In genomic region chr11:52388150-52388549, GRCm38 (mm10) we compare ENCODE assay signal across 15 mouse cellular contexts.
"Had no signal": no experiment of that assay in that cellular context is flagged by ENCODE, and none has a peak within 500 bp of the region (broad histone marks: within the 10 kb centered on the region; RNA-seq: fewer than 3 reads in every experiment).

No protein-coding gene starts in this region.

- H3K27ac ChIP-seq: liver, embryonic 14.5 days; macrophage; midbrain, embryonic 13.5 days; midbrain, embryonic 15.5 days; neural tube, embryonic 12.5 days had no signal

- DNase-seq: lung, adult 18-20 months; lung, embryonic 14.5 days; lung, postnatal 14 days; lung, postnatal 36 days; right cerebral cortex, postnatal 14 days; spleen, adult 18-20 months; thymus, adult 18-20 months; thymus, postnatal 14 days; thymus, postnatal 36 days had no signal

- H3K4me3 ChIP-seq: midbrain, embryonic 13.5 days; midbrain, embryonic 15.5 days; neural tube, embryonic 12.5 days had no signal

- H3K4me2 ChIP-seq: lung, embryonic 14.5 days; midbrain, embryonic 11.5 days; midbrain, embryonic 13.5 days; midbrain, embryonic 15.5 days; neural tube, embryonic 12.5 days had no signal

- H3K27me3 ChIP-seq: midbrain, embryonic 13.5 days; midbrain, embryonic 15.5 days; neural tube, embryonic 12.5 days had no signal

- ATAC-seq: midbrain, embryonic 13.5 days; midbrain, embryonic 15.5 days had no signal

- H3K9me3 ChIP-seq: midbrain, embryonic 13.5 days; midbrain, embryonic 15.5 days; neural tube, embryonic 12.5 days had no signal

- H3K4me1 ChIP-seq: midbrain, embryonic 13.5 days; midbrain, embryonic 15.5 days; neural tube, embryonic 12.5 days had no signal

- H3K9ac ChIP-seq: liver, embryonic 14.5 days; lung, embryonic 14.5 days; midbrain, embryonic 13.5 days; midbrain, embryonic 15.5 days; neural tube, embryonic 12.5 days had no signal
